Mouse (Mus musculus) intestine, embryonic 16.5 days (tissue): ENCODE measurements around the gene Rhox7b. TPM values are rescaled to one million over a fixed set of nuclear protein-coding genes. Genes with fewer than 3 reads are reported as not detected.
"Not testable (repeated sequence)": the region's sequence is repeated elsewhere in the genome, so short reads cannot be mapped to it uniquely, and the experiment has no call there.

Experiments
- ATAC-seq: fragments of 200-750 bp; cut with Nextera tagmentation; 2 replicates; pipeline ENCODE4 v1.8.0; 2017; ENCODE audit warnings: moderate TSS enrichment, moderate library complexity
- H3K27ac ChIP-seq: fragments of 300-500 bp; sonication (generic); 2 replicates; pipeline ENCODE4 v1.5.1; 2014; ENCODE audit warnings: mild to moderate bottlenecking, low read length
- H3K27me3 ChIP-seq: fragments of 300-500 bp; sonication (generic); replicated peaks from 2 replicates; pipeline ENCODE4 v1.6.1; 2014; ENCODE audit warnings: low read length, control low read depth, mixed read lengths; ENCODE audit not compliant: control insufficient read depth, insufficient read depth
- H3K36me3 ChIP-seq: fragments of 300-500 bp; sonication (generic); 2 replicates; pipeline ENCODE4 v1.6.1; 2014; ENCODE audit warnings: low read length, control low read depth; ENCODE audit not compliant: control insufficient read depth, insufficient read depth
- H3K4me1 ChIP-seq: fragments of 300-500 bp; sonication (generic); 2 replicates; pipeline ENCODE4 v1.6.1; 2014; ENCODE audit warnings: low read length, control low read depth, mixed read lengths; ENCODE audit not compliant: control insufficient read depth, insufficient read depth
- H3K4me2 ChIP-seq: fragments of 300-500 bp; sonication (generic); 2 replicates; pipeline ENCODE4 v1.6.1; 2014; ENCODE audit warnings: low read depth, low read length, control low read depth
- H3K4me3 ChIP-seq: fragments of 300-500 bp; sonication (generic); 2 replicates; pipeline ENCODE4 v1.5.1; 2014; ENCODE audit warnings: mild to moderate bottlenecking, low read length
- H3K9ac ChIP-seq: fragments of 300-500 bp; sonication (generic); 2 replicates; pipeline ENCODE4 v1.6.1; 2014; ENCODE audit warnings: low read depth, low read length
- H3K9me3 ChIP-seq: fragments of 300-500 bp; sonication (generic); 2 replicates; pipeline ENCODE4 v1.6.1; 2016; ENCODE audit warnings: low read length, control low read depth; ENCODE audit not compliant: control insufficient read depth
- WGBS: fragments of 180-500 bp; shearing (Covaris S2); extraction: QIAGEN DNeasy Blood & Tissue Kit; methylation state at CpG from one replicate; pipeline ENCODE4 v1.1.7; 2014; 5-methylcytosine and 5-hydroxymethylcytosine counted together
- polyA plus RNA-seq: library from polyadenylated mRNA; unstranded; fragments of >200 nt; fragmentation: Nextera tagmentation; extraction: Ambion mirVana; gene quantifications from 2 replicates; pipeline ENCODE4 v1.2.1, GENCODE M21; 2015

Gene Rhox7b
- polyA plus RNA-seq: not detected in 2 replicates

DNA sequence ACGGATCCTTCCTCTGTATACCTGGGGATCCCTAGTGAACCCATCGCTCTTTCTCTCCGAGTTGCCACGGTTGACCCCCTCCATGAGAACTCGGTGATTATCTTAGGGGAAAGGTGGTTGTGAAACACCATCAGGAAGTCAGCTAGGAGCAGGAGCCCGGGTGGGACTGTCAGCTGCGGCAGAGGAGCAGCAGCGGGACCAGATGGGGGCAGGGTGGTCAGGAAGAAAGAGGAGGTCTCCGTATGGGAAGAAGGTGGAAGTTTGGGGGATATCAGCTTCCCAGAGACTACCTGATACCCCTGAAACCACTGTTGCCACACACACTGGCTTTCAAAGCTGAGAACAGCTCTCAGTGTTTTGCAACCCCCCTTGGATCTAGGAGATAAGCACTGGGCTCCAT lies at the start of gene Rhox7b:
Gene Rhox7b (minus strand): TSS at position 101 of the 400 bp plus-strand sequence.
- H3K9ac ChIP-seq, H3K36me3 ChIP-seq, H3K27me3 ChIP-seq, H3K4me3 ChIP-seq, H3K27ac ChIP-seq, ATAC-seq, H3K4me2 ChIP-seq, H3K9me3 ChIP-seq, H3K4me1 ChIP-seq: not testable (repeated sequence)
- WGBS: 80% methylated on average over 8 of the region's 9 CpGs

DNA sequence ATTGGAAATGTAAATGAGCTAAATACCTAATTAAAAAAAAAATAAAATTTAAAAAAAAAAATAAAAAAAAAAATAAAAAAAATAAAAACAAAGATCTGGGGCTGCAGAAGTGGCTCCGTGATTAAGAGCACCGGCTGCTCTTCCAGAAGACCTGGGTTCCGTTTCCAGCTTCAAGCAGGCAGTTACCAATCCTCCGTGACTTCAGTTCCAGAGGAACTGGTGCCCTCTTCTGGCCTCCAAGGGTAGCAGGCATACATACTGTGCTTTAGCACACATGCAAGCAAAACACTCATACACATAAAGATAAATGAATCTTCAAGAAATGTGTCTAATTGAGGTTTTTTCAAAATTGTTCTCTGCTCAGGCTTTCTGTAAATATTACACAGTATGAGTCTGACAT lies 19.3 kb upstream of the Rhox7b start:
- WGBS: 74% methylated on average over 4 of the region's 4 CpGs
- Histone ChIP-seq H3K27me3 (no peaks in the 10 kb centered on the region), H3K9ac (no peak overlapping the region), H3K4me1 (no peaks in the 10 kb centered on the region), H3K9me3 (no peaks in the 10 kb centered on the region), H3K27ac (no peak overlapping the region), H3K4me2 (no peak overlapping the region), H3K4me3 (no peak overlapping the region), H3K36me3 (no peaks in the 10 kb centered on the region)
- no peak for ATAC-seq

DNA sequence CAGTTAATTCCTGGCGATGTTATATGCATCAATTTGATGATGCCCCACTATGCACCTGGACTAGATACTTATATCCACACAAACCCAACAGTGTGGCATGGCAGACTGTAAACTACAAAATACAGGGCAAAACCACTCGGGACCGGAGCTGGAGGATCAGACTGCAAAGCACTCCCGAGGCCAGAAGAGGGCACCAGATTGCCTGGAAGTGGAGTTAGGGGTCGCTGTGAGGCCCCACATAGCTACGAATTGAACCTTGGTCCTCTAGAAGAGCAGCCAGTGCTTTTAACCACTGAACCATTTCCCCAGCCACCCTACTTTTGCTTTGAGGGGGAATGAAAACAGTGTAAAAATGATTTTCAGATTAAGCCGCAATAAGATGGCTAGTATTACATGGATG lies 11.5 kb upstream of the Rhox7b start:
- 47% methylated on average over 7 of the region's 7 CpGs for WGBS
- Histone ChIP-seq H3K36me3 (no peaks in the 10 kb centered on the region), H3K27me3 (no peaks in the 10 kb centered on the region), H3K4me1 (no peaks in the 10 kb centered on the region), H3K4me3 (no peak overlapping the region), H3K4me2 (no peak overlapping the region), H3K27ac (no peak overlapping the region), H3K9me3 (no peaks in the 10 kb centered on the region), H3K9ac (no peak overlapping the region)
- ATAC-seq: no peak

DNA sequence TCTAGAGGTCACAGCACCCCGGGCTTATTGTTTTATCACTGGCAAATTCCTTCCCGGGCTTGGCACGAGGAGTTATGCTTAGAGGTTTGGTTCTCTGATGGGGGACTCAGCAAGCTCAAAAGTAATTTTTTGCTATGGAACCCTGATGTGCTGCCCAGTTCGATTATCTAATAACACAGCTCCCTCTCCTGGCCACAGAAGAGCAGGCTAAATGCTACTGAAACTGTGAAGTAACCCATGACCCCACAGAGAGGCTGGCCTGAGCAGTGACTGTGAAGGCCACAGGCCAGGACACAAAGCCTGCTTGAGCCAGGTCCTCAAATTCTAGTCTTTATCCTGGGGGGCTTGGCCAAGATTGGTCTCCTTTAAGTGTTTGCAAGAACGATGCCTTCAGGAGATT lies 6.7 kb upstream of the Rhox7b start:
- H3K9ac ChIP-seq: no peak overlapping the region
- 75% methylated on average over 5 of the region's 5 CpGs for WGBS
- ATAC-seq: no peak
- no peaks in the 10 kb centered on the region for H3K4me1 ChIP-seq
- H3K4me2 ChIP-seq: no peak overlapping the region
- no peaks in the 10 kb centered on the region for H3K27me3 ChIP-seq
- no peak overlapping the region for H3K4me3 ChIP-seq
- H3K36me3 ChIP-seq: no peaks in the 10 kb centered on the region
- no peak overlapping the region for H3K27ac ChIP-seq
- no peaks in the 10 kb centered on the region for H3K9me3 ChIP-seq

DNA sequence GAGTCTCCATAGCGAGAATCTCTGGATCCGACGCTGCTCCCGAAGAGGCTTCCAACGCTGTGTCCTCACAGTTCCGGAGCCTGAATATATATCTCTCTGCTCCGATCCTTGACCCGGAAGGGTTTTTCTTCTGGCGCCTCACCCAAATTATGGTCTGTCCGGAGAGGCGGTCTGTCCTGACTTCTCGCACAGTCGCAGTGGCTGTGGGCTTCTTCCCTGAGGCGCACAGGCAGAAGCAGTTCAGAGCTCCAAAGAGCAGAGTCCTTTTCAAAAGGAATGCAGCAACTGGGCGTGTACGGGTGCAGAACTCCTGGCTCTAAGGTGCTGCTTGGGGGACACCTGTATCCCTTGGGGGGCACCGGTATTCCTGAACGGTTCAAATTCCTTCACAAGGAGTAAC lies 4.6 kb upstream of the Rhox7b start, which contains the start of gene Rhox9:
Gene Rhox9 (minus strand): TSS at position 101 of the 400 bp plus-strand sequence.
- 92% methylated on average over 9 of the region's 18 CpGs for WGBS
- not testable (repeated sequence) for H3K4me3 ChIP-seq, H3K27me3 ChIP-seq, ATAC-seq, H3K4me1 ChIP-seq, H3K27ac ChIP-seq, H3K36me3 ChIP-seq, H3K9me3 ChIP-seq, H3K4me2 ChIP-seq, H3K9ac ChIP-seq

DNA sequence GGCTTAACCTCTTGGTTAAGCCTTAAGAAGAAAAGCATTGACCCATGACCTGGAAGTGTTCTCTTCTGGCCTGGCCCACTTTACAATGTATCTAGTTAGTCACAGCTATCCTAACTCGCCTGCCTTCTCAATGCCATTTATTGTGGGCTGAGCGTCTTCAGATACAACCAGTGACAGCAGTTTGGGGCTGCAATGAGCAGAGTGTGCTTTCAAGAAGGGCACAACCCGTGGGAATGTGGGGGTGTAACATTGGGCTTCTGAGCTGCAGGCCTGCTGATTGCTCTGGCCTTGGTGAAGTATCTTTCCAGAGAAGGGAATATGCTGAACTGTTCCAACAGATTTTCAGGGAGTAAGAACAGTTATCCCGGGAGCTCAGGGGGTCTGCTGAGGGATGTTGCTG lies 18.2 kb downstream of the Rhox7b start, which contains the start of gene Rhox8:
Gene Rhox8 (minus strand): TSS at position 101 of the 400 bp plus-strand sequence.
- no peak for ATAC-seq
- no peak within 1 kb of the TSS for H3K4me2 ChIP-seq
- no peaks in the 10 kb centered on the region for H3K9me3 ChIP-seq
- H3K27me3 ChIP-seq: no peaks in the 10 kb centered on the region
- no peaks in the 10 kb centered on the region for H3K4me1 ChIP-seq
- H3K27ac ChIP-seq: no peak within 1 kb of the TSS
- no peak within 1 kb of the TSS for H3K9ac ChIP-seq
- H3K4me3 ChIP-seq: no peak within 1 kb of the TSS
- 71% methylated on average over 4 of the region's 4 CpGs for WGBS
- no peaks in the 10 kb centered on the region for H3K36me3 ChIP-seq

DNA sequence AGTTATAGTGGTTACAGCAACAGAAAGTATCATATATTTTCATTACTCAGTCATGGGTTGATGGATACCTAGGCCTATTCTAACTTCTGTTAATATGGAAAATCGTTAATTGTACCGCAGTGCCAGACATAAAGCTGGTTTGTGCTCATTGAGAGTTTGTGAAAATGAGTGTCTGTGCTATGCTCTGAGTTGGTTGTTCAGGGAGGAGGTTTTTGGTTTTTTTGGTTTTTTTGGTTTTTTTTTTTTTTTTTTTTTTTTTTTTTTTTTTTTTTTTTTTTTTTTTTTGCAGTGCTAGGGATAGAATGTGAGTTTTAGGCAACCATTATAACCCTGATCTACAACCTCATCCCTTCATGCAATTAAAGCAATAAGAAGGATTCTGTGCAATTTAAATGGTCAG lies 25.4 kb downstream of the Rhox7b start:
- H3K9ac ChIP-seq: no peak overlapping the region
- no peaks in the 10 kb centered on the region for H3K27me3 ChIP-seq
- 94% methylated on average over 2 of the region's 2 CpGs for WGBS
- H3K4me3 ChIP-seq: no peak overlapping the region
- H3K36me3 ChIP-seq: no peaks in the 10 kb centered on the region
- no peaks in the 10 kb centered on the region for H3K4me1 ChIP-seq
- no peaks in the 10 kb centered on the region for H3K9me3 ChIP-seq
- no peak for ATAC-seq
- H3K4me2 ChIP-seq: no peak overlapping the region
- H3K27ac ChIP-seq: no peak overlapping the region

Other genes starting within 250 kb of the Rhox7b start
- gene Rhox4g, start 245.9 kb downstream of the Rhox7b start, polyA plus RNA-seq: not detected in 2 replicates
- gene Rhox3h, start 228.5 kb downstream of the Rhox7b start, polyA plus RNA-seq: not detected in 2 replicates
- gene Rhox2h, start 224.0 kb downstream of the Rhox7b start, polyA plus RNA-seq: not detected in 2 replicates
- gene Rhox5, start 92.4 kb downstream of the Rhox7b start, polyA plus RNA-seq: 2.2 and 3.3 TPM in 2 replicates
- gene Rhox6, start 70.3 kb downstream of the Rhox7b start, polyA plus RNA-seq: not detected in 2 replicates
- gene Rhox7a, start 65.5 kb downstream of the Rhox7b start, polyA plus RNA-seq: not detected in 2 replicates
- not detected in 2 replicates for gene Rhox8, start 18.3 kb downstream of the Rhox7b start, polyA plus RNA-seq
- not detected in 2 replicates for gene Rhox9, start 4.5 kb upstream of the Rhox7b start, polyA plus RNA-seq
- not detected in 2 replicates for gene Btg1-ps1, start 121.6 kb upstream of the Rhox7b start, polyA plus RNA-seq
- gene Btg1-ps2, start 145.9 kb upstream of the Rhox7b start, polyA plus RNA-seq: not detected in 2 replicates
- not detected in 2 replicates for gene Rhox10, start 169.2 kb upstream of the Rhox7b start, polyA plus RNA-seq
- gene Rhox11, start 187.9 kb upstream of the Rhox7b start, polyA plus RNA-seq: not detected in 2 replicates
- not detected in 2 replicates for gene Rhox12, start 213.7 kb upstream of the Rhox7b start, polyA plus RNA-seq
- gene Rhox13, start 224.0 kb upstream of the Rhox7b start, polyA plus RNA-seq: not detected in 2 replicates